Mouse (Mus musculus): ENCODE results near the gene Fbxo2.

DNA sequence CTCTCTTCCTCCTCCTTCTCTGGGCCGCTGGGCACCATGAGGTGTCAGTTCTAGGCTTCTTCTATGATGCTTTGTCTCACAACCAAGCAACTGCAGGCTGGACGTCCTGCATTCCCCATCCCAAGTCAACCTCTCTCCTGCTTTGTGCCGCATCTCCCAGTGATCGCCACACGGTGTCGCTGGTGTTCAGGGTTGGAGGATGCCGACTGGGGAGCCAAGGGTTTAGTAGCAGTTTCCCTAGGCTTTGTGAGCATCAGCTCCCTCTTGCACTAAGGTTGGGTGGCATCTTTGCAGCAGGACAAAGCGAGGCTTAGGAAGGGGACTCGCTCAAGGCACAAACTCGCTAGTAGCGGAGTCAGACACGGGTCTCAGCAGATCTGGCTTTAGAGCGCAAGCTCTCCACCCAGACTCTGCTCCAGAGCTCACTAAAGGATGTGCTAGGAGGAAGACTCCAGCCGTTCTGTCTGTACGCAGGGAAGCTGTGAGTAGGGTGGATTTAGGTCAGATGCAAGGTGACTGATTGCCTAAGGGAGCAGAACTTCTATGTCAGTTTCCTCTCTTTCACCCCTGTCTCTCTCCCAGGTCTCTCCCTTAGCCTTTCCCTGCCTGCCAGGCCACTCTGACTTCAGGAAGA lies 45.5 kb upstream of the Fbxo2 start:
- TF ChIP-seq CTCF (IDR thresholded peaks at IDR 0.05; ENCODE audit: extremely low read depth, insufficient read length, insufficient replicate concordance, low read depth, low read length) (peak; percentile 99), POLR2A (IDR thresholded peaks at IDR 0.05; ENCODE audit: low read depth, low read length) (no peak)

Measured in small intestine, adult 2 months (tissue).